Mouse (Mus musculus) cerebellum, adult 8-10 months (tissue): ENCODE measurements around the gene Olfr1339.

ENCODE experiments used
- DNase-seq: peaks from one replicate; pipeline ENCODE4 v3.0.0; 2022

Gene Olfr1339

DNA sequence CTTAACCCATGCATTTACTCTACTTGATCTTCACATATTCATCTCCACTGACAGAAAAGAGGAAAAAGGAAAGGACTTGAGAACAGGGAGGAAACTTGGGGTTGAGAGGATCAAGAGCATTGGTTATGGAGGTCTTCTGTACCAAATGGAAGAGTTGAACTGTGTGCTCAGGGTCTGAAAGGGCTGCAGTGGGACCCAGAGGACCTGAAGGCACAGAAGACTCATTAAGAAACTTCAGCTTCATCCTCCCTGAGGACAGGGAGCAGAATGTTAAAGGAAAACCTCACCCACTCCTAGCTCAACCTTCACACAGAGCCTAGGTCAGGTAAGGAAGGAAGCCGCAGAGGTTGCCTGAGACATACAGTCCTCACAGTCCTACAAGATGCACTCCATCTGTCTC lies at the start of gene Olfr1339:
Gene Olfr1339 (plus strand): TSS at position 301 of the 400 bp plus-strand sequence.
- no peak for DNase-seq

DNA sequence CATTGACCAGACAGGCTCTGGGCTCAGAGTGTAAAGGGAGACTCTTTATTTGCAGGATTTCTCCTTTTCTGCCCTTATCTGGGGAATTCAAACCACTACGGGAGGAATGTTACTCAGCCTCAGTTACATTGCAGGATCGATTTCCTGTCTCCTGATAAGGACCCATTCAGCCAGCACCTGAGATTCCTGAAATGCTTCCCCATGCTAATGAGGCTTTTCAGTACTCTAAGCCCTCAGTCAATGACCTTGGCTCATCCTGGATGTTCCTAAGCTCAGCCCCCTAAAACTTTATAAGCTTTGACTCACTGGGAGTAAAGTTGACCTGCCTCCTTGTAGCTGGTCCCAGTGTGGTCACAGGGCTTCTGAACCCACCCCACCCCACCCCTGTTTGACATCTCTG lies 44.9 kb upstream of the Olfr1339 start:
- DNase-seq: no peak

DNA sequence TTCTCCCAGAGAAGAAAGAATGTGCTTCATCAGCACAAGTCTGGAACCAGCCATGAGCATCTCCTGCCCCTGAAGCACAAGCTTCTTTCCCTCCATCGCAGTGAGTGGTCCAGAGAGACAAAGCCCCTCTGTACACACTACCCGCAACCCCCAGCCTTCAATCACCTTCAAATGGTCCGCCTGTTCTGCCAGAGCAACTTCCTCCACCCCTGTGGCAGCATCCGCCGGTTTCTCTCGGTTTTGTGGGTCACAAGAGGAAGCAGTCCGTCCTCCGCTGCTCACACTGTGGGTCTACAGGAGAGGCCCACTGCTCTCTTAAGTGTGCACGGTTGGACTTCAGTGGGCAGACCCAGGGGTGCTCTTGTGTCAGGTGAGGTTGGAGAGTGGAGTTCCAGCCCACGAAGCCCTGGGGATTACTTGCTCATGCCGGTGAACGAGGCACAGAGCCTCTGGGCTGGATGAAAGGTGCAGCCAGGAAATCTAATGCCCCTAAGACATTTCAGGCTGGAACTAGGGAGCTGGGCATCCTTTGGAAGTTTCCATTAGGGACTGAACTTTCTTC lies 39.5 kb upstream of the Olfr1339 start, which contains the start of gene Olfr1342:
Gene Olfr1342 (minus strand): TSS at position 345 of the 562 bp plus-strand sequence.
- no peak for DNase-seq

DNA sequence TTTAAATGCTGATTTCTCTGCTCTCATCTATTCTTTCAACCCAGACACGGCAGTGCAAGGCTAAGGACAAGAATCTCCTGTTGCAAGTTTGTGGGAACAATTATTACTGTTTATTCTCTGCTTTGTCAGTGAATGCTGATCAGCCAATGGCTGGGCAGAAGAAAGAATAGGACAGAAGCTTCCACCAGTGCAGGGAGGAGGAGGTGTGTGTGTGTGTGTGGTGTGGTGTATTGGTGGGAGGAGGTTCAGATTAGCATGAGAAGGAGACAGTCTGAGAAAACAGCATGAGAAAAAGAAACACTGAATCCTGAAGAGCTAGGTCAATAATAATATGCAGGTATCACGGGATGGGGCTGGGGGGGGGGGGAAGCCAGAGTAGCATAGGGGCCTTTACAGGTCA lies 38.2 kb upstream of the Olfr1339 start:
- DNase-seq: no peak

DNA sequence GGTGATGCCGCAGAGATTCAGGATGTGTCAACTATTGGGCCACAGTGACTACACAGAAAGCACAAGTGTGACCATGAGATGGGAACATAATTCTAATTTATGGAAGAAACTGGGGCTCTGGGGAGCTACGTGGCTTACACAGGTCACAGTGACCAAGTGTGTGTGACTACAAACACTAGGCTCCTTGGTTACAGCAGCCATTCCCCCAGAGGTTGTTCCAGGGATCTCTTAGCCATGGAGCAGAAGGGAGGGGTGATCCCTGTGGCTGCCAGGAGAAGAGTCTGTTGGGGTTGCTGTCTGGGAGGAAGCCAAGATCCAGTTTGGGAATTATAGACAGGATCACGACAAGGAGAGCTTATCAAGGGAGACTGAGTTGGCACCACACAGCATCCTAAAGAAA lies 28.8 kb upstream of the Olfr1339 start, which contains the start of gene Olfr1341:
Gene Olfr1341 (plus strand): TSS at position 301 of the 400 bp plus-strand sequence.
- DNase-seq: no peak

DNA sequence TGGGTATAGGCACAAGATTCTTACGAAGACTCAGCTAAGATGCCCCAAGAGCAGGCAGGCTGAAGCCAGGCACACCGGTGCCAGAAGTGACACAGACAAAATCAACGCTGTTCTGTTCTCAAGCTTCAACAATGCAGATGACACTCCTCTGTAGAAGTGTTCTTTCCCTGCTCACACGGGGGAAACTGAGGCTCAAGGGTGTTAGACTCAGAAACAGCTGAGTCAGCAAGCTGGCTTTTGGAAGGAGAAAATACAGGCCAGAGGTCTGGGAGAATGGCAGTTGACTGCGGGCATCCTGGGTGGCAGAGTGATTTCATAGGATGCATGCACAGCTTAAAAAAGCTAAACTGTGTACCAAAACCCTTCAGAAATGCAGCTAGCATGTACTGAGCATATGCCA lies 23.9 kb upstream of the Olfr1339 start:
- no peak for DNase-seq

DNA sequence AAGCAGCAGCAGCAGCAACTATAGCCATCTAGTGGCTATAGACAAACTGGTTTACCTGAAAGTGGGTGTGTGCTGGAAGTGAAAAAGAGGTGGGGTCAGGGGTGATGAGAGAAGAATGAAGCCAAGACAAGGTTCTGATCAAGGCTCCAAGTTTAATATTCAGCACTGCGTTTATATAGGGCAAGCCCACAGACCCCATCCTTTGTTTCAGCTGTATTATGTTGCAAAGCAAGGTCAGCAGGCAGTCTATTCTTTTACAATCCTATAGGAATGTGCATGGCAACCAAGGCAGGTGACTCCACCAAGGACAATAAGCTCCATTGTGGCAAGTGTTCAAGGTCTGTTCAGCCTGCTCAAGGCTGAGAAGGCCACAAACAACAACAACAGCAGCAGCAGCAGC lies 20.3 kb upstream of the Olfr1339 start:
- DNase-seq: no peak

DNA sequence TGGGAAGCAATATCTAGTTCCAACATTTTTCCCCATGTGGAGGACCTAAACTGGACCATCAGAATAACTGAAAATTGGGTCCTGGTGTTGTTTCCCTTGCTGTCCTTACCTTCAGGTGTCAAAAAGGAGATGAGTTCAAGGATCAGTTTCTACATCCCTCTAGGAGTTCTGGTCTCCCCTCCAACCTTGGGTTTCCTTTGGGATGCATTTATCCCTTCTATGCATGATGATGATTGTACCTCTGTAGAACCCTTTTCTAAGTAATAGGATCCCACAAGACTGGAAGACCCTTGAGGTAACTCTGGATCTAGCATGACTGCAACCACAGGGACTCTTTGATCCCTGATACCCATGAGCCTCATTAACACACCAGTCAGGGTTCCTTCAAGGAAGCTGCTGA lies 12.1 kb upstream of the Olfr1339 start, which contains the start of gene Olfr1340:
Gene Olfr1340 (plus strand): TSS at position 301 of the 400 bp plus-strand sequence.
- DNase-seq: no peak

DNA sequence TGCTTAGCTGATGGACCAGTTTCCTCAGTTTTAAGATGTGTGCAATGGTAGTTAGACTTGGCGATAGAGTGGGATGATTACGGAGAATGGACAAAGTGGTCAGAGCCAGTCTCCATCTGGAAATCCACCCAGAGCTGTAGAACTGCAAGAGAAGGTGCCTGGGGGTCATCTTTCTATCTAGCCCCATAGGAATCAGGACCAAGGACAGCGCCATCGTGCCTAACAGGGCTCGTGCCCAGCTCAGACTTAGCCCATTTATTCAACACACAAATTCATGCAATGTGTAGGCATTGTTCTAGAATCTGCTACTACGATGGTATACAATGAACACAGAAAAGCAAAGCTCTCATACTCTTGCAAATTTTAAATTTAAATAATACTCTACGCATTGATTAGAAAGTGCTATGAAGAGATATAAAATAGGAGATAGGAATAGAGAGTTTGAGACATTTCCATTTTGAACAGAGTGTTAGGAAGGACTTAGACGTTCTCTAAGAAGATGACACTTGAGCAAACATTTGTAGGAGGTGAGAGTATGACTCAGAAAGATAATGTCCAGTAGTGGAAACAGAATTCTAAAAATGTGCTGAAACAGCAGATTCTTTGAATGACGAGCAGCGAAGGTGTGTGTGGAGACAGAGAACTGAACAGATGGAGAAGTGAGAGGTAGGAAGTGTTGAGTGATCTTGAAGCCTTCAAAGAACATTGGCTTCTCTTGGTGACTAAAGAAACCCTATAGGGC lies 10.1 kb upstream of the Olfr1339 start:
- no peak for DNase-seq

DNA sequence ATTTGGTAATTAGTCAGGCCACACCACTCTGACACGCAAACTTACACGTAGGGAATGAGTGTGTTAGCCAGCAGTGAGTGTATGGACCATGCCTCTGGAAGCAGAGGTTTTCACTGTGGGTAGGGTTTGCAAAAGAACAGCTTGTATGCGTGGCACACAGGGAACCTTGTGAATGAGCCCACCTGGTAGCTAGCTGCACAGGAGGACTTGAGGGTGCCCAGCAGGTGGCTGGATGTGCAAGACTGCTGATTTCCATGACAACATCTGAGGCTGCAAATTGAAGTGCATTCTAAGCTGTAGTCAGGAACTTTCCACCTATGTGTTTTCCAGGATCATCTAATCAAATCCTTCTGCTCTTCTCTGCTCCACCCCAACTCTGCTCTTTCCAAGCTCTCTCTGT lies 7.6 kb downstream of the Olfr1339 start:
- DNase-seq: no peak

DNA sequence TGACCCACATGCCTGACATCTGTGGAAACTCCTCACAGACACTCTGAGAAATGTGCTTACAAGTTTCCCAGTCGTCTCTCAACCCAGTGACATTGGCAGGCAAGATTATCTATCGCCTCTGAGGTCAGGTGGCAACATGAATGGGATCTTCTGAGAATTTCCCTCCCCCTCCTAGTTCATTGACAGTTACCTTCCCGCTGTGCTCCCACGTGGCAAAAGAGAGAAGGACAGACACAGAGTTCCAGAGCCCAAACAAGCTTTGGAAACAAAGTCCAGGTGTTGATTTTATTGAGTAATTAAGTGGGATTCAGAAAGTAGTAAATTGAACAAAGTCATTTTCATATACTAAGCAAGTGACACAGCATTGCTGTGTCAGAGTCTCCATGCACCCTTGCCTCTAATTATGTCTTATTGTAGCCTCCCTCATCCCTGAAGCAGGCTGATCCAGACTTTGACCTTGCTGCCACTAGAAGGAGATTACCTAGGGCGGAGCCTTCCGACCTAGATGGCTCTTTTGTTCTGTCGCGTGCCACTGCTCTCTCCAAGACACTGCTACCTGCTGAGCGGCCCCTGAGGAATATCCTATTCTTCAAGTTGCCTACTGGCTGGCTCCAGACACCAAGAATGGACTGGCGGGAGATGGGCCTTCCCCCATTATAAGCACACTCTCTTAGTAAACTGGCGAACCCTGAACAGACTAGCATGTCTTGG lies 9.2 kb downstream of the Olfr1339 start:
- DNase-seq: no peak

DNA sequence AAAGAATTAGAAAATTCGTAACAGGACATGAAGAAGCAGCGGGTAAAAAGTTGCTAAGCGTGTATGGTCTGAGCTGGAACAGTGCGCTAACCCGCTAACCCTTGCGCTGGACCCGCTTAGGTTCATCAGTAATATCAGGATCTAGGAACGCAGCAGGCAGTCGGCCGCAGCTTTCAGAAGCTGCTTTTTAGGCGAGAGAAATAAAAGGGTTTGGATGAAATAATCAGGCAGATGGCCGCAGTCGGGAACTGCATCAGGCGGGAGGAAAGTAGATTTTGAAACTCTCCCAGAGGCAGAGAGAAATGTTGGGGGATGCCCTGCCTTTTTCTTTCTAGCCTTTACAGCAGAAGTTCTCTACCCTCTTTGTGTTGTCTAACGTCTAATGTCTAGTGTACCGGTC lies 9.9 kb downstream of the Olfr1339 start:
- DNase-seq: no peak

DNA sequence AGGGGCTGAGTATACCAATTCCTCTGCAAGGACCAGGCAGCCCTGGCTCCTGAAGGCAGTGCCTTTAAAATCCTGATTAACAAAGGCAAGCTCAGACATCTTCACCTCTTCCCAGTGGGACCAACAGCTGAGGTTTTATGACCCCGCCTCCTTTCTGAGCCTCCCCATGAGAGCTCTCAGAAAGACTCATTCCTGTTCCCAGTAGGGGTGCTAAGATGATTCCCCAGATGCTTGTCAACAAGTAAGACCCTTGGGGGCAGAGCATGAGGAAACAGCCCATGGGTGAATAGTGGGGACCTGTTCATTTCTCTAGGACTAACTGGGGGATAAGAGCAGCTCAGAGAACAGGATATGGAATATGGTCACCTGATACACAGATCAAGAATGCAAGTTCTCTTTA lies 26.7 kb downstream of the Olfr1339 start, which contains the start of gene Olfr1338:
Gene Olfr1338 (minus strand): TSS at position 101 of the 400 bp plus-strand sequence.
- DNase-seq: no peak

DNA sequence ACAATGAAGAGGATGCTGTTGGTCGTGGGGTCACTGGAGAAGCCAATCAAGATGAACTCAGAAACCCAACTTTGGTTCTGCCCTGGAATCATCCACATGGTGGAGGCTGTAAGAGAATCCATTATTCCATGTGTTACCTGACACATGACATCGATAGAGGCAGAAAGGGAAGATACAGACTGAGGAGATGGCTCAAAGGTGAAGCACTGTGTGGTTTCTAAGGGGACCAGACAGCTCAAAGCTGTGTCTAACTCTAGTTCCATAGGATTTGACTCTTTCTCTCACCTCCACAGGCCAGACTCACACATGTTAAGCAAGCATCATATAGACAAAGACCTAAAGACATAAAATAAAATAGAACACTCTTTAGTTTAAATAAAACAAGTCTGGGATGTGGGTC lies 50.5 kb downstream of the Olfr1339 start, which contains the start of gene Olfr1337:
Gene Olfr1337 (minus strand): TSS at position 101 of the 400 bp plus-strand sequence.
- DNase-seq: no peak
